Mouse (Mus musculus): ENCODE measurements around the gene Atp5h. TPM values are rescaled to one million over a fixed set of nuclear protein-coding genes. Genes with fewer than 3 reads are reported as not detected.

Gene Atp5h
- polyA plus RNA-seq, 1 experiment: 722 TPM

- no peak overlapping the region for H3K27ac ChIP-seq (ENCODE audit: insufficient read depth, low read length)
- H3K4me1 ChIP-seq (ENCODE audit: control insufficient read depth, insufficient read depth, low read length): peaks cover 5% of the 10 kb centered on the region; the same call in 1 of the 2 replicates
- H3K4me3 ChIP-seq (ENCODE audit: insufficient read depth, low read length): no peak overlapping the region
- TF ChIP-seq CTCF (IDR thresholded peaks at IDR 0.05; ENCODE audit: extremely low read depth, insufficient read depth, low read length): no peak
- TF ChIP-seq POLR2A (IDR thresholded peaks at IDR 0.05; ENCODE audit: extremely low read depth, insufficient read depth, low read length): no peak
Measured at GRCm38 (mm10) chr11:115424666-115425065, 4.9 kb upstream of the Atp5h start.

GRCm38 (mm10) chr11:115423091-115423490 is 3.3 kb upstream of the Atp5h start:
- Histone ChIP-seq H3K4me3 (ENCODE audit: insufficient read depth, low read length) (no peak overlapping the region), H3K4me1 (ENCODE audit: control insufficient read depth, insufficient read depth, low read length) (peaks cover 5% of the 10 kb centered on the region; the same call in 1 of the 2 replicates), H3K27ac (ENCODE audit: insufficient read depth, low read length) (no peak overlapping the region)
- TF ChIP-seq POLR2A (IDR thresholded peaks at IDR 0.05; ENCODE audit: extremely low read depth, insufficient read depth, low read length): no peak
- no peak for TF ChIP-seq CTCF (IDR thresholded peaks at IDR 0.05; ENCODE audit: extremely low read depth, insufficient read depth, low read length)

GRCm38 (mm10) chr11:115421972-115422371 is 2.2 kb upstream of the Atp5h start:
- Histone ChIP-seq H3K4me3 (ENCODE audit: insufficient read depth, low read length) (no peak overlapping the region; the same call in 1 of the 2 replicates), H3K27ac (ENCODE audit: insufficient read depth, low read length) (no peak overlapping the region), H3K4me1 (ENCODE audit: control insufficient read depth, insufficient read depth, low read length) (peaks cover 5% of the 10 kb centered on the region; the same call in 1 of the 2 replicates)
- TF ChIP-seq POLR2A (IDR thresholded peaks at IDR 0.05; ENCODE audit: extremely low read depth, insufficient read depth, low read length) (no peak), CTCF (IDR thresholded peaks at IDR 0.05; ENCODE audit: extremely low read depth, insufficient read depth, low read length) (no peak)

- Histone ChIP-seq H3K27ac (ENCODE audit: insufficient read depth, low read length) (no peak overlapping the region), H3K4me1 (ENCODE audit: control insufficient read depth, insufficient read depth, low read length) (peaks cover 5% of the 10 kb centered on the region; the same call in 1 of the 2 replicates), H3K4me3 (ENCODE audit: insufficient read depth, low read length) (peak overlapping the region; percentile 82)
- TF ChIP-seq CTCF (IDR thresholded peaks at IDR 0.05; ENCODE audit: extremely low read depth, insufficient read depth, low read length) (no peak), POLR2A (IDR thresholded peaks at IDR 0.05; ENCODE audit: extremely low read depth, insufficient read depth, low read length) (no peak)
Measured at GRCm38 (mm10) chr11:115421328-115421727, 1.6 kb upstream of the Atp5h start.

- Histone ChIP-seq H3K27ac (ENCODE audit: insufficient read depth, low read length) (peak overlapping the region; percentile 95), H3K4me3 (ENCODE audit: insufficient read depth, low read length) (peak overlapping the region; percentile 82), H3K4me1 (ENCODE audit: control insufficient read depth, insufficient read depth, low read length) (peaks cover 5% of the 10 kb centered on the region; the same call in 1 of the 2 replicates)
- TF ChIP-seq CTCF (IDR thresholded peaks at IDR 0.05; ENCODE audit: extremely low read depth, insufficient read depth, low read length) (no peak), POLR2A (IDR thresholded peaks at IDR 0.05; ENCODE audit: extremely low read depth, insufficient read depth, low read length) (no peak)
Measured at GRCm38 (mm10) chr11:115420336-115421190, 801 bp upstream of the Atp5h start.

DNA sequence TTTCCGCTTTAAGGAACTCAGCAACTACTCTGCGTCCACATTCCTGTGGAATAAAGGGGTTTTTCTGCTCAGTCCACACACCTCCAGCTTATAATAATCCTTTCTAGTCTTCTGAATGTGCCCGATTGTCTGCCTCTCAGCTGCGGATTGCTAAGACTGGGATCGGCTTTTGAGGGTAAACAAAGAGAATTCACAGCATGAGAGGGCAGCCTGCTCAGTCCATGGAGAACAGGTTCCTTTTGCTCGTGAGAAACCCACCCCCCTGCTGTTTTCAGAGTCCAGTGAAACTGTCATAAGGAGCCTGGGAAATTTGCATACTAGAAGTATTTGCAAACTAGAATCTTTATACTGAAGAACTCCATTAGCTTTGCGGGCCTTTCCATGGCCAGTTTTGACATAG is 10.2 kb downstream of the Atp5h start:
- Histone ChIP-seq H3K4me1 (ENCODE audit: control insufficient read depth, insufficient read depth, low read length) (peaks cover 2% of the 10 kb centered on the region; the same call in 1 of the 2 replicates), H3K4me3 (ENCODE audit: insufficient read depth, low read length) (no peak overlapping the region), H3K27ac (ENCODE audit: insufficient read depth, low read length) (no peak overlapping the region)
- no peak for TF ChIP-seq POLR2A (IDR thresholded peaks at IDR 0.05; ENCODE audit: extremely low read depth, insufficient read depth, low read length)
- no peak for TF ChIP-seq CTCF (IDR thresholded peaks at IDR 0.05; ENCODE audit: extremely low read depth, insufficient read depth, low read length)

DNA sequence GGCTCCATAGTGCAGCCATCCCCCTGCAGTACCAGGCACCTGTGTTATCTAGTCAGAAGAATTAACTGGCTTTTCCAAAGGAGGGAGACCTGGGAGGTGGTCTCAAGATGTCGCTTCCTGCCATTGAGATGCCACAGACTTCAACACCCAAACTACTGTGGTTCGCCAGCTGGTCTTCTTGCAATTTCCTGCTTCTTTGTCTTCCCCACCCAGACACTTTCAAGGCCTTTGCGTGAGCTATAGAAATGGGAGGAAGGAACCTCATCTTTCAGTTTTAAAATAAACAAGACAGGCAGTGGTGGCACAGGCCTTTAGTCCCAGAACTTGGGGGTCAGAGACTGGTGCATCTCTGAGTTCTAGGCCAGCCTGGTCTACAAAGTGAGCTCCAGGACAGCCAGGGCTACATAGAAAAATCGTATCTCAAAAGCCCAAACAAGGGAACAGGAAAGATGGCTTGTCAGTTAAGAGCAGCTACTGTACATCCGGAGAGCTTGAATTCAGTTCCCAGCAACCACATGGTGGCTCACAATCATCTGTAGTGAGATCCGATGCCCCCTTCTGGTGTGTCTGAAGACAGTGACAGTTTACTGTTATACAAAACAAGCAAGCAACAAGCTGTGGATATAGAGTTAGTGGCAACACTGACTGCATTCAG is 11.4 kb downstream of the Atp5h start:
- Histone ChIP-seq H3K4me3 (ENCODE audit: insufficient read depth, low read length) (no peak overlapping the region), H3K27ac (ENCODE audit: insufficient read depth, low read length) (no peak overlapping the region), H3K4me1 (ENCODE audit: control insufficient read depth, insufficient read depth, low read length) (peaks cover 2% of the 10 kb centered on the region; the same call in 1 of the 2 replicates)
- no peak for TF ChIP-seq POLR2A (IDR thresholded peaks at IDR 0.05; ENCODE audit: extremely low read depth, insufficient read depth, low read length)
- TF ChIP-seq CTCF (IDR thresholded peaks at IDR 0.05; ENCODE audit: extremely low read depth, insufficient read depth, low read length): 0 out of 2 replicates have a peak, but pooled peaks have one; percentile 13

GRCm38 (mm10) chr11:115406858-115407401 is 12.8 kb downstream of the Atp5h start:
- H3K4me3 ChIP-seq (ENCODE audit: insufficient read depth, low read length): no peak overlapping the region
- peaks cover 2% of the 10 kb centered on the region; the same call in 1 of the 2 replicates for H3K4me1 ChIP-seq (ENCODE audit: control insufficient read depth, insufficient read depth, low read length)
- TF ChIP-seq CTCF (IDR thresholded peaks at IDR 0.05; ENCODE audit: extremely low read depth, insufficient read depth, low read length) (no peak), POLR2A (IDR thresholded peaks at IDR 0.05; ENCODE audit: extremely low read depth, insufficient read depth, low read length) (no peak)
- no peak overlapping the region for H3K27ac ChIP-seq (ENCODE audit: insufficient read depth, low read length)

- Histone ChIP-seq H3K4me1 (ENCODE audit: control insufficient read depth, insufficient read depth, low read length) (peaks cover 2% of the 10 kb centered on the region; the same call in 1 of the 2 replicates), H3K4me3 (ENCODE audit: insufficient read depth, low read length) (no peak overlapping the region), H3K27ac (ENCODE audit: insufficient read depth, low read length) (no peak overlapping the region)
- TF ChIP-seq CTCF (IDR thresholded peaks at IDR 0.05; ENCODE audit: extremely low read depth, insufficient read depth, low read length) (no peak), POLR2A (IDR thresholded peaks at IDR 0.05; ENCODE audit: extremely low read depth, insufficient read depth, low read length) (no peak)
Measured at GRCm38 (mm10) chr11:115405723-115406122, 14.0 kb downstream of the Atp5h start.
